Mouse (Mus musculus) layer of hippocampus, postnatal 14 days (tissue): Measurements from ENCODE around the gene Olfr822. TPM values are rescaled to one million over a fixed set of nuclear protein-coding genes. Genes with fewer than 3 reads are reported as not detected.
"Not testable (repeated sequence)": the region's sequence is repeated elsewhere in the genome, so short reads cannot be mapped to it uniquely, and the experiment has no call there.

Experiments used
- DNase-seq, 2 experiments: peaks; one replicate each; pipeline ENCODE4 v3.0.0; 2021 to 2022; ENCODE audit warnings: low spot score in 2 of 2, mixed read lengths in 1 of 2
- long read RNA-seq, 2 experiments: library from polyadenylated mRNA; stranded (forward); transcript quantifications; one replicate each; pipeline ENCODE4 v2.0.0; 2021
- total RNA-seq, 2 experiments: library from RNA; stranded (reverse); gene quantifications; 2 replicates each; pipeline ENCODE4 v1.2.3; 2021

The Olfr822 gene
- not detected for total RNA-seq
- long read RNA-seq, experiment 1, result 0 reads
- long read RNA-seq, experiment 2, result 0 reads

- DNase-seq, result no peak
Measured at GRCm38 (mm10) chr10:130070910-130071309, at the start of gene Olfr822. Olfr822 (plus strand) TSS chr10:130071210.

GRCm38 (mm10) chr10:130030048-130030447 lies 41.0 kb upstream of the Olfr822 start, which contains the start of gene Olfr821:
Olfr821 (plus strand) TSS chr10:130030348.
- no peak for DNase-seq

- no peak for DNase-seq
Measured at GRCm38 (mm10) chr10:130037096-130037495, 33.9 kb upstream of the Olfr822 start.

GRCm38 (mm10) chr10:130092838-130093440 lies 21.9 kb downstream of the Olfr822 start:
- peak; percentile 50 to 66 for DNase-seq

GRCm38 (mm10) chr10:130096104-130096503 lies 25.1 kb downstream of the Olfr822 start:
- DNase-seq, result no peak

GRCm38 (mm10) chr10:130115283-130115682 lies 44.3 kb downstream of the Olfr822 start, which contains the start of gene Olfr823:
Olfr823 (minus strand) TSS chr10:130115383.
- DNase-seq, result not testable (repeated sequence)

- not testable (repeated sequence) for DNase-seq
Measured at GRCm38 (mm10) chr10:130116045-130116444, 45.0 kb downstream of the Olfr822 start.

Other genes with a start within 250 kb of the Olfr822 start
- gene Olfr812, start 225.1 kb upstream of the Olfr822 start, total RNA-seq, result not detected
- not detected for gene Olfr813, start 215.8 kb upstream of the Olfr822 start, total RNA-seq
- not detected for gene Olfr814, start 191.4 kb upstream of the Olfr822 start, total RNA-seq
- not detected for gene Olfr815, start 165.3 kb upstream of the Olfr822 start, total RNA-seq
- gene Olfr816, start 155.6 kb upstream of the Olfr822 start, total RNA-seq, result not detected
- gene Olfr818, start 122.1 kb upstream of the Olfr822 start, total RNA-seq, result not detected
- not detected for gene Olfr819, start 103.9 kb upstream of the Olfr822 start, total RNA-seq
- gene Olfr247, start 95.1 kb upstream of the Olfr822 start, total RNA-seq, result not detected
- gene Gm10310, start 86.1 kb upstream of the Olfr822 start, total RNA-seq, result not detected
- not detected for gene Olfr820, start 58.6 kb upstream of the Olfr822 start, total RNA-seq
- gene Olfr821, start 40.9 kb upstream of the Olfr822 start, total RNA-seq, result not detected
- not detected for gene Olfr823, start 44.2 kb downstream of the Olfr822 start, total RNA-seq
- not detected for gene Olfr824, start 58.8 kb downstream of the Olfr822 start, total RNA-seq
- not detected for gene Olfr825, start 95.6 kb downstream of the Olfr822 start, total RNA-seq
- not detected for gene Olfr826, start 113.0 kb downstream of the Olfr822 start, total RNA-seq
- not detected for gene Olfr827, start 143.2 kb downstream of the Olfr822 start, total RNA-seq
- gene Neurod4, start 209.0 kb downstream of the Olfr822 start, total RNA-seq, result under 1 TPM; 0.19 to 0.30 TPM